Mouse (Mus musculus) lung, postnatal 25 days (tissue): ENCODE measurements around the gene Gpr68.
A peak's percentile ranks its signal among the peaks of the same experiment; 100 is the strongest.

Experiments used
- DNase-seq: peaks from one replicate; pipeline ENCODE4 v3.0.0; 2022; ENCODE audit warnings: low spot score

Gpr68 gene

DNA sequence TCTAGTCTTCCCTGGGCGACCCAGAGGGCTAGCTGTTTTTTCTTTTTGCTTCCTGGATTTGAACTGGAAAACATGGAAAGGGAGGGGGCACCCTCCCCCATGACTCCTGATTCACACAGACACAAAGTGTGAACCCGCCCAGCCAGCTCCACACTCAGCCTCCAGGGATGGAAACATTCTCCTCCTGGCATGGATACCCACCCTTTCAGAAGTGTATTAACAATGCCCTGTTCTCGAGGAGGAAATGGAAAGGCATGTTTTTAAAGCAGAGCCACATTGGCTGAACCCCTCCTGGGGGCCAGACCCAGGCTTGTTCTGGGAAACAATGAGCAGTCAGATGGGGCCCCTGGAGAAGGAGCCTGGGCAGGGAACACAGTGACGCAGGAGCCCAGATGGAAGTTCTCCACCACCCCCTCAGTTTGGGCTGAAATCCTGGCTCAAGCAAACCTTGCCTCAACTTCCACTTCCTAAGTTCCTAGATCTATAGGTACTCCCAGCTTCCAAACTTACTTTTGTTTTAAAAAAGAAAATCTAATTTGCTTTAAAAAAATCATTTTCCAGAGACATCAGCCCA is 39.9 kb downstream of the Gpr68 start:
- DNase-seq, result no peak

DNA sequence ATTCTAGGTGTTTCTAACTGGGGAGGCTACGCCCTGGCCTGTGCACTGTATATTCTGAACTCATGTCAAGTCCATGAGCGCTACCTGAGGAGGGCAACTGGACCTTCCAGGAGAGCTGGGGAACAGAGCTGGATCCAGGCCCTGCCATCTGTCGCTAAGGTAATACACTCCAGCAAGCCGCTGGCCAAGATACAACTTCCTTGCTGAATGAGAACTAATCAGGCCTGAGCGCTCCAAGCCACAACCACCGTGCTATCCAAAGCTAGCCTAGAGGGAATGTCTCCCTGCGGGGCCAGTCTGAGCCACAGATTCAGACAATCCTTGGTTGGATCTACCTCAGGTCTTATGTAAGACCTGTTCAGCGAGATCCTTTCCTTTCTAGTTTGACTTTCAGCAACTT is 40.9 kb downstream of the Gpr68 start:
- DNase-seq, result no peak

DNA sequence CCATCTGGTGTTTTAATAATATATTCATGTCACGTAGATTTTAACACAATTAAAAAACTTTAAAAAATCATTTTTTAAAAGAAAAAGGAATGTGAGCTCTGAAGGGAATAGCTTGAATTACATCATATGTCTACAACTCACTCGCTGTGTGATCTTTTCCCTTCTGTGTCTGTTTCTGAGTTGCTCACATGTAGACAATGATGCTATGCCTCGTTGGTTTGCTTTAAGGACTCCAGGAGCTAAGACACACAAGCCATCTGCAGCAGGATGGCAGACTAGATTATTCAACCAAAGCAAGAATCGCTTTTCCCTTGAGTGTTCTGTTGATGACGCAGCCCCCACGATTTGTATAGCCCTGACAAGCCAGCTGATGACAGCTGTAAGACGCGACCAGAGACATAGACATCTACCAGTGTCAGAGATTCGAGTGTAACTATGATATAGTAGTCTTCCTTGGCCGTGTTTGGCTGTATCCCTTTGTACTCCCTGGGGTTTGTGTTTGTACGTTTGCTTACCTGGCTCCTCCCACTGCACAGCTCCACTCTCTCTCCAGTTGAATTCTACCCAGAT is 42.4 kb downstream of the Gpr68 start:
- DNase-seq, result no peak

DNA sequence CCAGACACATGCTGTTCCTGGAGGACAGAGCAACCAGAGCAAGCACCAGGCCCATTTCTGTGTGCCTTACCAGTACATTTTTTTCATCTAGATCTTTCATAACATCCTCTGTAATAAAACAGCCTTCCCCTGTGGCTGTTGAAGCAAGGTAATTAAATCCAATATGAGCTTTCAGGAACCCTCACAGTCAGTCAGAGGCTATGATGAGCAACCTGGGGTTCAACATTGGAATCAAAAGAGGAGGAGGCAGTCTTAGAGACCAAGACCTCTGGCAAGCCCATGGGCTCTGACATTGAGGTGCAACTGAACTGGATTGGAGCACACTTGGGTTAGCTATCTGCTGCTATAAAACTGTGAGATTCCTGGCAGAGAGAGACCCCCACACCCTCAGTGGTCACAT is 42.9 kb downstream of the Gpr68 start:
- DNase-seq, result no peak

DNA sequence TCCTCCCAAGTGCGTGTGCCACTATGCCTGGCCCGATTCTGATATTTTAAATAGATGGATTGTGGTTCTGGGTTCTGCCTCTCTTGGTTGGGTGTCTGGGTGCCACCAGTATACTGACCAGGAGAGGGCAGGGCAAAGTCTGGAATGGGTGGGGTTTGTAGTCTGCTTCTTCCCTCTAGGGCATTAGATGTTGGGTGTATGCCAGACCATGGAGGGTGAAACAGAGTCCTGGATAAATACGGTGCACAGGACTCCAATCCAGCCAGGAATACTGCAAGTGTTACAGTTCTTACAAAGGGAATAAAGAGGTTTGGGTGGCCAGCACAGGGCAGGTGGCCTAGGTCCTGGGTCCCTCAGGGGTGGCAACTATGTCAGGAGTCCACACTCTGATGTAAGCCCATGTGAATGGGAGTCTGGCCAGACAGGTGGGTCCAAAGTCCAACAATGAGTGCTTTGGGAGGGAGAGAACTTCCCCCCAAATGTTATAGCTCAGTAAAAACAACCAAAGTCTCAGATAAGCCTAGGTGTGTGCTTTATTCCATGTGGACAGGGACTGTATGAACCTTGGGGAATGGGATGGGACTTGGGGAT is 45.0 kb downstream of the Gpr68 start:
- no peak for DNase-seq

DNA sequence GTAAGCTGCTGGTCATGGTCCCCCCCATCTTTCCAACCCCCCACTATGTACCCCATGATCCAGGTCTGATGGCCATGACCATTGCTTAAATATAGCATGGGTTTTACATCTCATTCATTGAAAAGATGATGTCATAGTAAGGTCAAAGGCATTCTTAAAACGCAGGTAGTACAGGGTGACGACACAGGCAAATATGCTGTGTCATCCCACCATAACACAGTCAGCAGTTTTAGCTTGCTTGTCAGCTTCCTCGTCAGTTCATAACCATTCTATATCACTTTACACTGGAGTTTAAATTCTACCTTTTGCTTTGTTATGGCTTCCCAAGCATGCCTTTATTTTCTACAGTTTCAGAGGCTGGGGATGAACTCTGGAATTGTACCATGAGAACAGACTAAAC is 45.7 kb downstream of the Gpr68 start:
- no peak for DNase-seq

DNA sequence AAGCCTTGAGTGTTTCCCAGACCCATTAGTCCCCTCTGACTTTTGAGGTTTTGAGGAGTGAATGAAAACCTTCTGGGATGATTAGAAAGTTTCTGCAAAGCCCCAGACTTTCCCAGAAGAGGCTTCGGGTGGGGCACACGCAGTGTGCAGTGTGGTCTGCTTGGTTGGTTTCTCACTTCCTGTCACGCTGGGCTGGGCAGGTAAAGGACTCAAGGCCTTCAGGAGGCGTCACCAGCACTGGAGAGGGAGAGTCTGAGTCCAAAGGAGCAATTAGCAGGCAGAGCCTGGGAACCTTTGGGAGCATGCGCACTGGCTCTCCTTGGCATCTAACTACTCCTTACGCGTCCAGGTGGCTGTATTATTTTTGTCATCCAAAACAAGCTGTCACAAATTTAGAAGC is 50.2 kb downstream of the Gpr68 start:
- no peak for DNase-seq

DNA sequence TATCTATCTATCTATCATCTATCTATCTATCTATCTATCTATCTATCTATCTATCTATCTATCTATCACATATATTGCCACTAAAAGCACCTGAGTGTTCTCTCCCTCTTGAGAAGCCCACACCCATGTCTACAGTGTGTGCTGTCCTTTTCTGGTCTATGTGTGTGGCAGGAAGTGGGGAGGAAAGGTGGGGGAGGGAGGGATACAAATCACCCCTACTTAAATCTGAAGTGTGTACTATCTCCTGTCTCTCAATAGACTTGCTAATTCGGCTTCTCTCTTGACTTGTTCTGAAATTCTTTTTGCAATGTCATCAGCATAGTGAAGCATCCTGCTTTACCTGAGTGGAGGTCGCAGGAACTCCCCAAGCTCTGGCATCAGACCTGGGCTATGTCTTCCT is 51.7 kb downstream of the Gpr68 start:
- no peak for DNase-seq

DNA sequence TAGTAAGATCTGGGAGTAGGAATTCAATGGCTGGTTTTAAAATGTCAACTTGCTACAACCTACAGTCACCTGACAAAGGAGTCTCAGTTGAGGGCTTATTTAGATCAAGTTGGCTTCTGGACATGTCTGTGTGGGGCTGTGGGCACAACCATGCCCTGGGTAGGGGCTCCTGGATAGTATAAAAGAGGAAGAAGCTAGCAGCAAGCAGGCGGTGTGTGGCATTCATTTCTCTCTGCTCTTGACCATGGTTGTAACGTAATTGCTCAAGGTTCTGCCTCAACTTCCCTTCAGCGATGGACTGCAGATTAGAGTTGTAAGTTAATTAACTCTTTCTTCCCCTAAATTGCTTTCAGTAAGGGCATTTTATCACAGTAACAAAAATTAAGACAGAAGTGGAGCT is 55.6 kb downstream of the Gpr68 start:
- no peak for DNase-seq

DNA sequence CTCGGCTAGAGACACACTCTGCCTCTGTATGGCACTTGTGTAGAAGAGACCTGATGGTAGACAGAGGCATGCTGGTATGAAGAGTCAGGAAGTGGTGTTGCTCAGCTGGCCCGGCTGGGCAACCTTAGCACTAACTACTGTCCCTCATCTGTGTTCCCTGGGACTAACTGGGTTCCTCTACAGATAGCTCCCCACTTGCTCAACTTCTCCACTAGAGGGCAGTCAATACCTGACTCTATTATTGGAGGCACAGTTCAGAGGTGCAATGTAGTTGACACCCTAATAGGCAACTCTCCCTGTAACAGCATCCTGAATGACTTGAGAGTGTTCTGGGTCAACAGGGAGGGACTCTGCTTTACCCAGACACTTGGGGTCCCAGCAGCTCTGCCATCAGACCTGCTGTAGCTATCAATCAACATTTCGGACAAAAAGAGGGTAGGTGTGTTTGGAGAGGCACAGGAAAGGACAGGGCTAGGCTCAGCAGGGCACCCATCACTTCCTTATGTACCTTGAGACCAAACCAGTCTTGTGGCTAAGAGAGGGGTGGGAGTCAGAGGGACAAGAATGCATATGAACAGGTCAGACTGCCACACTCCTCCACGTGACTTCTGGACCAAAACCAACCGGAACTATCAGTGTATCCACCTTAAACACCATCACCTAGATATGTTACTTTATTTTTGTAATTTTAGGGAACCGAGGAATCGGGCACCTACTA is 58.4 kb downstream of the Gpr68 start:
- peak; percentile 70 for DNase-seq

DNA sequence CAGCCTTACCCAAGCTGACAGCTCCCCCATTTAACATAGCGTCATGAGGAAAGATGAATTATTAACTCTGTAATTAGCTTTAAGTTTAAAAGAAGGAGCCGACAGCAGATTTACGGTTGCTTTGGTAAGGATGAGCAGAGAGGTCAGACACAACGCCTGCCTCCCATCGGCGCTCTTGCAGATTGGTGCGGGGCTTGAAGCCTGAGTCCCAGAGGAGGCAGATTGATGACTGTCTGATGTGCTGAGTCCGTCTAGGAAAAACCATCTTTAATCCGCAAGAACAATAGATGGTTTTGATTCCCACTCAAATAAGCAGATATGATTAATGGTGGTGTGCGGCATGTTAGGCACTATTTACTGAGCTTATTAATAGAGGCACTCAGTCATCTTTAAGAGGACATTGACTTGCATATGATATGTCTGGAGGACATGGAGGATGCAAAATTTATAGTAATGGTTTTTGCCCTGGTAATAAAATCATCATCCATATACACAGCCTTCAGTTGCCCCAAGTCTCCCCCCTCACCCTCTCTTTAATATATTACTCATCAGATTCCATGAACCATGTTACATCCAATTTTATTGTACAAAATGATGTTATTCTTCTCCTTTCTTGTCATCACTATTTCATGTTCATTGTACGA is 60.4 kb downstream of the Gpr68 start:
- DNase-seq, result no peak

DNA sequence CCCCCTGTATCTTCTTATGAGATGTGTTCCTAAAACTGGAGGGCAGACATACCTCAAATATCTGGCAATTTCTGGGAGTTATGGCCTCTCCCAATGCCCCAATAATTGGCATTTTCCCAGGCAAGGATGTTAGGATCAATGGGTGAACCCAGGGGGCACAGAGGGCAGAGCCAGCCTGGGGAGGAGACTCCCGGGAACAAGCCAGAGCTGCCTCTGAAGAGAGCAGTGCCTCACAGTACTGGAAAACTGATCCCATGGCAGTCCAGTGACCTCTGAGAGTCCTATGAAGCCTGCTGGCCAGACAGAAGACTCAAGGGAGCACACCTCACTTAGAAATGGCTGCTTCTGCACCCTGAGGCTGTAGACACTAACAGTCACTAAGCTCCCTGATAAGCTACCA is 61.4 kb downstream of the Gpr68 start:
- no peak for DNase-seq

DNA sequence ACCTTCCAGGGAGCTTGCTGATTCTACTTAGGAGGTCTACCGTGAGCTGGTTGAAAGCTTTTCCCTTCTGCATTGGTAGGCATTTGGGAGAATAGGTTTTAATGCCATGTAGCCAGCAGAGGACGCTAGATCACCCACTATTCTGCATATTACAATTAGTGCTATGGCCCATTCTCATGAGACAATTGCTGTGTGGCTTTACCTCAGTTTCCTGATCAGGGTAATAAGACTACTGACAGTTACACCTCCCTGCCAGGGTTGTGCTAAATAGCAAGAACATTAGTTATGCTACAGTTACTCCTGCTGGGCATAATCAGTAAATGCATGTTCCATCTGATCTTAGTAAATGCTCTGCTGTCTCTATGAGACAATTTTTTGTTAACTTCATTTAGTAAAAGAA is 62.2 kb downstream of the Gpr68 start:
- DNase-seq, result no peak

DNA sequence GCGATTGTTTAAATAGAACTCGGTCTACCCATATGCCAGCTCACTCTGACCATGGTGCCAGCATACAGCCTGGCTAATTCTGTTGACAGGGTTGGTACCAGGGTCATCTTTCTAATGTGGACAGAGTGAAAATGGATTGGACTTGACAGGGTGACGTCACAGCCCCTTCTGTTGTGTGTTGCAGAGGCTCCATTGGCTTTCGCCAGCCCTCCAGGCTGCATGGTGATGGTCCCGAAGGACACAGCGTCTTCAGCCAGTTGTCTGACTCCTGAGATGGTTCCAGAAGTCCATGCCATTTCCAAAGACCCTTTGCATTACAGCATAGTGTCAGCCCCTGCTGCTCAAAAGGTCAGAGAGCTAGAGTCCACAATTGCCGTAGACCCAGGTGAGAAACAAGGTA is 63.5 kb downstream of the Gpr68 start:
- DNase-seq, result no peak

DNA sequence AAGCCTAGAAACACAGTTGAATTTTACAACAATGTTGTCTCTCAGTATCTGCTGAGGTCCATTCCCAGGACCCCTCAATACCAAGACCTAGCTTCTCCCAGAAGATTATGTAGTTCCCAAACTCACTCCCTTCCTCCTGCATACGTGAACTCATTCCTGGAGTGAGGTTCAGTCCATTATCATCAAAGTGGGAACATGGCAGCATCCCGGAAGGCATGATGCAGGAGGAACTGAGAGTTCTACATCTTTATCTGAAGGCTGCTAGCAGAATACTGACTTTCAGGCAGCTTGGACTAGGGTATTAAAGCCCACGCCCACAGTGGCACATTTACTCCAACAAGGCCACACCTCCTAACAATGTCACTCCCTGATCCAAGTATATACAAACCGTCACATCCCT is 64.8 kb downstream of the Gpr68 start:
- no peak for DNase-seq

DNA sequence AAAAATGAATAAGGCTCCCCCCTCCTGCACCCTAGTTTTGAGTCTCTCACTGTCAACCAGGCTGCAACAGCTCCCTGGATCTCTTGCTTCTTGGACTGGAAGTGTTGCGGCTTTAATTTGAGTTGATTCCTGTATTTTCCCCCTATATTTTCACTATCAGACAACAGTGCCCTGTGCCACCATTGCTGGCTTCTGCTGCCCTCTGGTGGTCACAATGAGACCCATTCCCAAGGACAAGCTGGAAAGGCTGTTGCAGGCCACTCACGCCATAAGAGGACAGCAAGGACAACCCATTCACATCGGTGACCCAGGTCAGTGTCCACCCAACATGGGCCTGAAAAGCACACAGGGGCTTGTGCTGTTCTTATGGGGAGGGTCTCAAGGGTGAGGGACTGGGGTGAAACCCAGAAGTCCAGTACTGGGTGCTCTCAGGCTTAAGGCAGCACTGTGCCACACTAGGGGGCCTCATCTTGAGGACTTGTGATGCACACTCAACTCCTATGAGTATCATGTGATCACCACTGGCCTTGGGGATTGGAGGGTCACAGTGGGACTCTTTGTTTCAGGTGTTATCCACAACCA is 66.7 kb downstream of the Gpr68 start:
- peak; percentile 80 for DNase-seq

DNA sequence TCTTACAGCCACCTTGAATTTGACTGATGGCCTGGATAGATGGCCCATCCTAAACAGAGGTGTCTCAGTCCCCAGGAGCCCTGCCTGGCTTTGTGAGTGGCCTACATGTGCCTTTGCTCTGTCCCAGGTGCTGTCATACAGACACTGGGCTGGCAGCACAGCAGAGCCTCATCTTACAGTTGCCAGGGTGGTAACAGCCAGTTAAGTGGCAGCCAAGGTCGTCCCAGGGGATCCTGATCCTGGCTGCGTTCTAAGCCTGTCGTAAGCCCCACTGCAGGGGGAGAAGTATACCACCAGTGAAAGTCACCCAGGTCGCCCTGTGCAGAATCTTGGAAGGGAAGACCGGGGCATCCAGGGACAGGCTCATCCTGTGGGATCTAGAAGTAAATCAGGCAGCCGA is 68.1 kb downstream of the Gpr68 start:
- DNase-seq, result no peak

DNA sequence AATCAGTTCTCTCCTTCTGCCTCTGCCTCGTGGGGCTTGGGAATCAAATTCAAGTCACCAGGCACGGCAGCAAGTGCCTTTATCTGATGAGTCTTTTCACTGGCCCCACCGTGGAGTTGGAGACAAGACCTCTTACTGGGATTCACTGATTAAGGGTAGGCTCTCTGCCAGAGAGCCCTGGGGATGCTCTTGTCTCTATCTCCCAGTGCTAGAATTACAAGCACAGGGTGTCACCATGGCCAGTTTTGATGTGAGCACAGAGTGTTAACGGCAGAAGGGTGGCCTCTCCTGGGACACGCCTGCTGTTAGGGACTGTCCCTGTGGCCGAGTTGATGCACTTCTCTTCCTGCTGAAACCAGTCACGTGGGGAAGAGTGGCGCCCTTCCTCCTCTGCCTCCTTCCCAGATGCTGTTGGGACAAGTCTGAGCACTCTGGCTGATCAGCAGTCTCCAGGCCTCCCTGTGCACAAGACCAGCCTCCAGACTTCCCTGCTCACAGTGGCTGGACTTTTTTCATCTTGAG is 68.9 kb downstream of the Gpr68 start:
- peak; percentile 13 for DNase-seq

DNA sequence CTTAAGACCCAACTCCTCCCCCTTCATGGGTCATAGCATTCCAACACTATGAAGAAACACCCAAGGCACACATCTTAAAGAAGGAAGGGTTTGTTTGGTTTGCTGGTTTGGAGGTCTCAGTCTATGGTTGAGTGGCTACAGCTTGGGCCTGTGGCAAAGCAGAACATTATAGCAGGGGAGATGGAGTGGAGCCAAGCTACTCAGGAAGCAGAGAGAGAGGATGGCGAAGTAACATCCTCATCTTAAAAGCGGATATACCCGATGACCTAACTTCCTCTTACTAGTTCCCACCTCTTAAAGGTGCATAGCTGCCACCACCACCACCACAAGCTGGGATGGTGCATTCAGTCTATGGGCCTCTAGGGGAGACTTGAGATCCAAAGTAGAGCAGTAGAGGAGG is 70.8 kb downstream of the Gpr68 start:
- peak; percentile 26 for DNase-seq

DNA sequence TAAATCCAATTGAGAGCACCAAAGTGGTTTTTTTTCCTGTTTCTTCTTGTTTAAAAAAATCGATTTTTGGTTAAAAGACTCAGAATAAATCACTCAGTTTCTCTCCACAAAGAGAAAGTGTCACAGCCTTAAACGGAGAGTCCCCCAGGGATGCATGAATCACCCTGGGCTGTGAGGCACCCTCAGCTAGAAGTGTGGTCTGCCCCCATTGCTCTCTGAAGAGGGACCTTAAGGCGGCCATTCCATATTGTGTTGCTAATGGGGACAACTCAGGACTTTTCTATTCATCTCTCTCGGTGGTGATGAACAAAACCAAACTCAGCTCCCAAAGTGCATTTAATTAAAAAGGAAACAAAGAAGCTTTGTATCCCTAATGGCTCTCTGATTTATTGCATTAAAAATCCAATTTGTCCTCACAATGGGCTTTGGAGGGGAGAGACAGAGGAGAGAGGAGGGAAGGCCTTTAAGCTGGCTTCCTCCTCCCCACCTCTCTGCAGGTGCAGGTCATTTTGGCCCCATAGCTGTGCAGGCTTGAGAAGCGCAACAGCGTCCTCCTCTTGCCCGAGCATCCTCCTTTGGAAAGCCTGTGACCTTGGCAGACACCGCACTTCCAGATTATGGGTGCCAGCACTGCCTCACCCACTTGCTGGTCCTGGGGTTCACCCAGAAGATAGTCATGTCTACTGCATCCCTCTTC is 76.2 kb downstream of the Gpr68 start:
- DNase-seq, result no peak

DNA sequence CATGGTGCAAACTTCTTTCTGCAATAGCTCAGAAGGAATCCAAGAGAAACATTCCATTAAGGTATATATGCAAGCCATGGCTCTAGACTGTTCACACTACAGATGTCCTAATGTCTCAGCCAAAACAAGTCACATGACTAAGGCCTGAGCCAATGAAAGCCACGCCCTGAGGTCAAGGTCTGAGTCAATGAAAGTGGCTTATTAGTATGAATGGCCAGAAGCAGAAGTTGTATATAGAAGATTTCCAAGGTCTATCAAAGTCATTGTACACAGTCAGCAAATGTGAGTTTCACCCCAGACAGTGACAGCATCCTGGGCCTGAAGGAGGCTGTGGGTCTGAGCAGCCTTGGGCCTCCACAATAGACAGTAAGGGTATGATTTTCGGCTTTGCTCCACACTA is 77.0 kb downstream of the Gpr68 start:
- no peak for DNase-seq
